Mouse (Mus musculus) monocyte, adult 2 months (primary cell): ENCODE measurements around the gene Car10.

ENCODE experiments used
- DNase-seq, 2 experiments: peaks; one replicate each; pipeline ENCODE4 v3.0.0; 2022; ENCODE audit warnings: low spot score in 2 of 2, low read depth in 1 of 2

The Car10 gene

DNA sequence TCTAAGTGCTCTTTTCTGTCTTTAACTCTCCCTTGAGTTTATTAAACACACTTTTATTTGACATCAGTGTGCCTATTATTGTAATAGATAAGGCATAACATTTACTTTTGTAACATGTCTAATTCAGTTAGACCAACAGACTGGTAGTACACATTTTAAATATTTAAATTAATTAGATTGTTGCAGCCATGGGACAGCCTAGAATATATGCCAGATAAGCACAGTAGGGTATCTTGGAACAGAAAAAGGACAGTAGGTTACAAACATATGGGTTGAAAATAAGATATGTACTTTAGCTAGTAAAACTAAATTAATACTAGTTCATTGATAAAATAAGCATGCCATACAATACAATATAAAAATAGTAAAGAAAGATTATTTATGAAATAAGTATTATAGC, 74.6 kb downstream of the Car10 start:
- DNase-seq: no peak

GRCm38 (mm10) chr11:93173533-93174308, 75.9 kb downstream of the Car10 start:
- DNase-seq: no peak

- no peak for DNase-seq
Observed at GRCm38 (mm10) chr11:93185477-93185876, 87.6 kb downstream of the Car10 start.

DNA sequence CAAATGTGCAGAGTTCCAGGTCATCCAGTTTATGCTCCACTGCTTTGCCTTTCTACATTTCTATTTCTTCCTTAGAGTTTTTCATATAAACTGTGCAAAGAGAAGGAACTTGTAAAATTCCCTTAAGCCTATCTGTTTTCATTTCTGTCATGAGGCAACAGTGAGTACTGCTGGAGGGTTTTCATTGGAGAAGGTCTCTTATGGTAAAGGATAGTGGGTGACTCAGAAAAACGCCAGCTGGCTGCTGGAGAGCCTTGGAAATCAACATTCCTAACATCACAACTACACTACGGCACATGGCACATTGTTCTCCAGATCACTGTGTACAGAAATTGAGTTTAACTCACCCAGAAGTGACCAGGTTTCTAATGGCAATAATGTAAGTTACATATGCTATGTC, 88.3 kb downstream of the Car10 start:
- DNase-seq: no peak

DNA sequence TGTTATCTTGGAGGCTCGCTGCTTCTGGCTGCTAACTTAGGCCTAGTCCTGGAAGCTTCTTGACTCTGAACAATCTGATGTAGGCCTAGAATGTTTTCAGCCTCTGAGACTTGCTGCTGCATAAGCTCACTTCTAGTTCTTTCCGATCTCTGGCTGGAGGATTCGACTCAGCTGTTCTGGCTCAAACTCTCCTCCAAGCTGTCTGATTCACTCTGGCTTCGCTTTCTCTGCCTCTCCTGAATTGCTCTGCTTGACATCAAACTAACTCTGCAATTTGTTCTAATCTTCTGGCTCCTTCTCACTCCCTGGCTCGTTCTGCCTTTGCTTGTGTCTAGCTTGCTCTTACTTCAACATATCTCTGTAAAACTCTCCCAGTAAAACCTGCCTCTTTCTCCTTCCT, 90.8 kb downstream of the Car10 start:
- DNase-seq: no peak

DNA sequence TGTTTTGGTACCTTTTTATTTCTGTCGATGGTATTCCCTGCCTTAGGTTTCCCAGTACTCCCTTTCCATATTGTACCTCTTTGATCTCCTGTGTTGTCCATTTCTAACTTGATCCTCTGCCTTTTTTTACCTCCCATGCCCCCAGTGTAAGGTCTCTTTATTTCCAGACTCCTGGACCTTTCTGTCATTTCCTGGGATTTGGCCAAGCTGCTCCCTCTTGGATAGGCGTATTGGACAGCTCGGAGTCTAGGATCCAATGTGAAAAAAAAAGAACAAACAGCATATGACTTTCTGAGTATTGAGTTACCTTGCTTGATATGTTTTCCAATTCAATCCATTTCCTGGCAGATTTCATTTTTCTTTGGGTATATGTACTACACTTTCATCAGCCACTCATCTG, 102.2 kb downstream of the Car10 start:
- DNase-seq: no peak

DNA sequence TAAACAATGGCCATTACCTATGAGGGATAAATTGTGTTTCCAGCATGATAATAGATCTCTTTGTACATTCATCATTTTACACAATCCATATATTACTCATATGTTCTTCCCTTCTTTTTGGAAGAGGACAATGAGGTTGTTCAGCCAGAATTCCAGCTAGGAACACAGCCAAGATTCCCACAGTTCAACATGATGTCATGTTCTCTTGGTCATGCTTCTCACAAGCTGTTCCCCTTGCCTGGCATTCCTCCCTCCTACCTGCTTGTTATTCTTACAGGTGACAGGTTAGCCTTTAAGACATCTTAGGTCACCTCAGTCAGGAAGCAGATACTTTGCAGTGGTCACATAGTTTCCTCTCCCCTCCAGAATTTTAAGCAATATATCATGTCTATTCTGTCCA, 119.6 kb downstream of the Car10 start:
- DNase-seq: no peak

- DNase-seq: no peak
Observed at GRCm38 (mm10) chr11:93230057-93230456, 132.2 kb downstream of the Car10 start.

GRCm38 (mm10) chr11:93249771-93250265, 152.0 kb downstream of the Car10 start:
- DNase-seq: no peak

DNA sequence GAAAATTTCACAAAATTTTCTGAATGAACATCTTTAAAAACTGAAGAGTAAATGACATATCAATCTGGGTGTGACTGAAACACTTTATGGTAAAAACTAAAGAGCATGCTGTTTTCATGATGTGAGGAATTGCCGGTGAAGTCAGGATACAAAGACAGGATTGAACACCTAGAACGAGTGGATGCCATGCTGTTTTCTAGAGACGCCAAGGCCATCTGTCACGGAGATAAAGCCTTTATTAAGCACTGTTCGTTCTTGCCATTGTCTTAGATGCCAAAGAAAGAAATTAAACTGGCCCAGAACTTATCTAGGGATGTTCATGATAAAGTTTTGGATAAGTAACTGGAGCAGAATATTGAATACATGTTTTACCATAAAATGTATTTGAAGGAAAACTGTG, 153.9 kb downstream of the Car10 start:
- DNase-seq: no peak

GRCm38 (mm10) chr11:93263979-93264378, 166.2 kb downstream of the Car10 start:
- no peak for DNase-seq

- DNase-seq: no peak
Observed at GRCm38 (mm10) chr11:93272016-93272415, 174.2 kb downstream of the Car10 start.

DNA sequence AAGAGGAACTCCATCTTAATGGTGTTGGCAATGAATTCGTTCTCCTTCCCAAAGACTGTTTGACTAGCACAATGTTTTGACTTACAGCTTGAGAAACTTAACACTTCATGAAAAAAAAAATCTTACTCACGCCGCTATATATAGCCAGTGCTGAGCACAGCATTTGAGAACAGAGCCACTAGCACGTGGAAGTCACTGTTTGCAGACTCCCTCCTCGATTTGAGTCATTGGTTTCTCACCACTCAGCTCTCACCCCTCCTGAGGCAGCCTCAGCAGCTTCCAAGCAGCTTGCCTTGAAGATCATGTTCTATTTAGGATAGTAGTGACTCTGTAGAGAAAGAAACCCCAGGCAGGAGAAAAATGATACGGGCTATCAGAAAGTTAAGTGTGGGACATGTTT, 176.1 kb downstream of the Car10 start:
- DNase-seq: no peak

GRCm38 (mm10) chr11:93293661-93294060, 195.8 kb downstream of the Car10 start:
- no peak for DNase-seq

GRCm38 (mm10) chr11:93309981-93310380, 212.2 kb downstream of the Car10 start:
- no peak for DNase-seq

DNA sequence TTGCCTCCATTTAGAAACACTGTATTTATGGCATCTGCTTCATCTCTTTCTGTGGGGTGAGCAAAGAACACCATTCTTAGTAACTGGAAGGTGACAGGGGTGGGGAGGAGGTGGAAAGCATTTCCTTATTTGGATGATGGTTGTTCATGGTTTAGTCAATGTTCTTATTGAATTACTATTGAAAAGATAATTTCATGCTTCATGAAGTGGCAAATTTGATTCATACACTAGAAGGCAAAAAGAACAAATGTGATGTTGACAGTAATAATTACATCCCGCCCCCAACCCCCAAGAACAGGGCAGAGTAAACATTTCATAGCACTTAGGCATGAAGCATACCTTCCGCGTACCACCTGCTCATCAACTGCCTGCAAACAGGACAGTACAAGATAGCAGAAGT, 239.9 kb downstream of the Car10 start:
- no peak for DNase-seq

DNA sequence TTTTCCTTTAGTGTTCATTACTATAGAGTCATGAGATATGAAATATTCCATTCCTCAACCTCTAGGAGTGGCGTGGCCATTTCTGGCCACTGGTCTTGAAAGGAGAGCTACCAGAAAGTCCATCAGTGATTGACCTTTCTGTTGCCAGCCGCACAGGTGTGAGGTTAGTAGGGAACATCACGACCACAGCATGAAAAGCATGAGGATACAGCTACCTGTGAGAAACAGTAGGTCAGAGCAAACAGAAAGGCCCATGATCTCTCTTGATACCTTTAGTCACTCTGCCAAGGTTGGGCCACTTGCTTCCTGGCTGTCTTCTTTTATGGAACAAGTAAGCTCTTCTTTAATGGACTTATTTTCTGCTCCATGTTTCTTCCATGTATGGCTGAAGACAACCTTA, 246.1 kb downstream of the Car10 start:
- DNase-seq: no peak

DNA sequence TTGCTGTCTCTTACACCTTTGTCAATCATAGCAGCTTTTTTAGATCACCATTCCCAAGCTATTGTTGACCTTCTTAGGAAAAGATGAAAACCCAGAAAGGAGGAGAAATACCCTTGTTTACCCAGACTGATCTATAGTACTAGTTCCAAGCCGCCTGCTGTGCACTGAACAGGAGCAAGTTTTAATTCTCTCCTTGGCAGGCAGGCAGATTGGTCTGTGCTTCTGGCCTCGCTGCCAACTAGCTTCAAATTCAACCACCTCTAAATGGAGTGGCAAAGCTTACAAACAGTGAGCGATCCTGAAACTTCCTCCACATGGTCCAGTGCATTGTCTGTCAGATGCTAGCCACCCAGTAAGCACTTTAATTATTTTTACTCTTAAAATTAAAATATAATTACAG, 247.0 kb downstream of the Car10 start:
- no peak for DNase-seq

DNA sequence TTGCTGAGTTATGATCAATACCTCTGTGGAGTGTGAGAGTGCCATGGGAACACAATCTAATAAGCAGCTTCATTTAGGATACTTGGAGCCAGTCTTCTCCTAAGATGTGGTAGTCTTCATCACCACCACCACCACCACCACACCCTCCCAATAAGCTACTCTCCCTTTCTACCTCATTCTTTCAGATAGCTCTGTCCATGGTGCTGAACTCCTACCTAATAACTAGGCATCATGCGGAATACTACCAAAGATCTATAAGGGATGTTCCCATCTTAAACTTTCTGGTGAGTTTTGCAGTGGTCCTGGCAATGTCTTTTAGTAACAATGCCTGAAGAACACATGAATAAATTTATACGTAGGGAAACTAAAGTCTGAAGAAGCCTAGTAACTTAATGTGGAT, 263.7 kb downstream of the Car10 start:
- DNase-seq: no peak

DNA sequence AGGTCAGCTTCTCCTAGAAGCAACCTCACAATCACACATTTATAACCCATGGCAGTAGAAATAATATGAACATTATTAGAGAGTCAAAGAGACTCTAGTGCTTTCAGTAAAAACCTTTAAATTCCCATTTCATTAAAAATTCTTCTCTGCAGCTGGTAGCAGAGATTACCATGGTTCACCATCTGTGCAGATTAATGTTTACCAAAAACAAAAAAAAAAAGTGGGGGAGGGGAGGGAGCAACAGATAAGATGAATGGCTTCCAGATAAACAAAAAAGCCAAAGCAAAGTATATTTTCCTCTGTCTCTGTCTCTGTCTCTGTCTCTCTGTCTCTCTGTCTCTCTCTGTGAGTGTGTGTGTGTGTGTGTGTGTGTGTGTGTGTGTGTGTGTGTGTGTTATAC, 266.3 kb downstream of the Car10 start:
- DNase-seq: no peak

GRCm38 (mm10) chr11:93367244-93367643, 269.4 kb downstream of the Car10 start:
- no peak for DNase-seq

GRCm38 (mm10) chr11:93367740-93368139, 269.9 kb downstream of the Car10 start:
- DNase-seq: no peak

GRCm38 (mm10) chr11:93373697-93374354, 276.0 kb downstream of the Car10 start:
- no peak for DNase-seq
